Mouse (Mus musculus) stomach, postnatal 0 days (tissue): ENCODE results near the gene Nup210.
"Not testable (repeated sequence)": the region's sequence is repeated elsewhere in the genome, so short reads cannot be mapped to it uniquely, and the experiment has no call there.

Experiments used
- CTCF ChIP-seq: IDR thresholded peaks from 2 replicates; pipeline ENCODE4 v1.5.1; 2016; ENCODE audit warnings: antibody characterized with exemption, low read depth, mild to moderate bottlenecking, moderate library complexity
- EP300 ChIP-seq: optimal IDR thresholded peaks from 2 replicates; pipeline ENCODE3; 2016; ENCODE audit warnings: antibody characterized with exemption

DNA sequence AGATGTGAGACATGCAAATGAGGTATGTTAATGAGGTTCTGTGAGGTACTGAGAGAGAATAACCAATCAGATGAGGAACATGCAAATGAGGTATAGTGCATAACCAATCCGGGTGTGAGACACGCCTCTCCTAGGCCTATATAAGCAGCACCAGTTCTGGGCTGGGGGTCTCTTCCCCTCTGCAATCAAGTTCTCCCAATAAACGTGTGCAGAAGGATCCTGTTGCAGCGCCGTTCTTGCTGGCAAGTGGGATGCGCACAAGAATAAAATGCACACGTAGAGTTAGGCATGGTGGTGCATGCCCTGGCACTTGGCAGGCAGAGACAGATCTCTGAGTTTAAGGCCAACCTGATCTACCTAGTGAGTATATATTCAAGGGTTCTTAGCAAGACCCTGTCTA is 4.5 kb upstream of the Nup210 start:
- not testable (repeated sequence) for TF ChIP-seq CTCF, EP300
